Mouse (Mus musculus) retina, postnatal 7 days (tissue): Measurements from ENCODE around the gene Gsdme.

Source experiments
- DNase-seq: peaks from one replicate; pipeline ENCODE4 v3.0.0-alpha.2; 2012; ENCODE audit warnings: low read depth, low spot score

Gsdme gene

DNA sequence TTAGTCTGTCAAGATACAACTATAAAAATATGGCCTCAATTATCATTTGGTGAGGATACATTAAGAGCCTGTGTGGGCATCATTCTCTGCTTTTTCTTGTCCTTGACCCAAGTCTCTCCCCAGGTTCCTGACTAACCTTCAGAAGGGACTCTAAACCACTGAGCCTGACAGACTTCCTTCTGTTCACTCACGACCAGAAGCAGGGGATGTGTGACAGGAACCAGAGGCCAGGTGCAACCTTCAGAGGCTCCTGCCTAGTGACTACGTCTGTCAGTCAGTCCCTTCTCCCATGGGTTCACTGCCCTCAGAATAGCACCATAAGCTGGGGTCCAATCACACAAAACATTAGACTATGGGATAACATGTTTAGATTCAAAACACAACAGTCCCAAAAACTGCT is 16.3 kb downstream of the Gsdme start:
- no peak for DNase-seq

DNA sequence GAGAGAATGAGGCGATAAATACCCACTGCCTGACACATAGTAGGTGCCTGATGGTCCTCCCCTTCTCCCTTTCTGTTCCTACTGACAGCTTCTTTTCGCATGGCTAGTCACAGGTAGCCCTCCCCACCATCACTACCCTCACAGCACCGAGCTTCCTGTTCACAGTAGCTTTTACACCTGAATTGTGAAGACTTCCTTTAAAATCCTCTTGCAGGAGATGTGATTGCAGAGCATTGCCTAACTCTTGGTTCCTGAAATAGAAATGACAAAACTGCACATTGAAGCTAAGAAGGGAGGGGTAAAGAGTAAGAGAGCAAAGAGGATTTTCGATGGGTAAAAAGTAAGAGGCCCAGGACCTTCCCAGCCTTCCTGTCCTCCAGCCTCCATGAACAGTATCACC is 18.7 kb downstream of the Gsdme start:
- DNase-seq, result no peak

DNA sequence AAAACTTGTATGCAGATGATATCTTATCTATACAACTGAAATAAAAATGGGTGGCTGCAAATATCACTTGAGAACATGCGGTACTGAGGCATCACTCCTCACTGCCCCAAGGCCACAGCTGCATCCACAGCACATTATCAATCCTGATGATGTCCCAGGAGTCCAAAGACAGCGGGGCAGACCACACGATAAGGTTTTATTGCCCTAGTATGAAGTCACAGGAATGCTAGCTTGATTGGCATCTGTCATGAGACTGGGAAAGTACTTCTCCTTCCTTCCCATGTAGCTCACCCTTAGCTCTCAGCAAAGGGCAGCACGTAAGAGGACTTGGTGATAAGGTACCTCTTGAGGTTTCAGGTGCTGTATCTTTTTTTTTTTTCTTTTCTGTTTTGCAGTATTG is 19.5 kb downstream of the Gsdme start:
- no peak for DNase-seq

DNA sequence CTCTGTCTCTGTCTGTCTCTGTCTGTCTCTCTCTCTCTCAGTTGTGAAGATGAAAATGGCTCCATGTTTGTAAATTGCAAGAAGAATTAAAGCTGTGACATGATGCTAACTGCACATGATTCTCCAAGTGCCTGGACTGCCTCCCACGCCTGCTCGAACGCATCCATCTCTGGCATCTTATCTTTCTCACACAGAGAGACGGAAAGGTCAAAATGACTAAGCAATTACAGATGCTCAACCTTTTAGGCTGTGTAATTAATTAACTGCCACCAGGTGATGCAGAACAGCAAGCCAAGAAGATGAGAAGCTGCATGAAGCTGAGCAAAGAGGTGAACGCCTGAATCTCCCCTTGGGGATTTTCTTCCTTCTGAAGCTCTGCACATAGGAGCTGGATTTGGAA is 23.2 kb downstream of the Gsdme start:
- no peak for DNase-seq

DNA sequence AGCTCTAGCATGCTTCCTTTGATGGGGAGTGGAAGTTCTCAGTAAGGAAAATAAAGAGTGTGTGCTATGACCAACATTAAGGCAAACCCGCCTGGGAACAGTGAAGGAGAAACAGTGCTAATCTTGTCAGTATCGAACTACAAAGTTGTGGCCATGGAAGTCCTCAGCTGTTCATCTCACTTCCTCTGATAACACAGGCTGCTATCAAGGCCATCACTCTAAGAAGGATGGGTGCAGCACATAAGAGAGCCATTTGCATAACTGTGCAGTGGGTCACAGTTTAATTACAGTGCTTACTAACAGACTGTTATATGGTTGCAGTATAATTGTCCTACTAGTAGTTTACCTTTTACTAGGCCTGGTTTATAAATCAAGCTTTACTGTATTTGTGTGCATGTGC is 23.8 kb downstream of the Gsdme start:
- DNase-seq, result no peak

DNA sequence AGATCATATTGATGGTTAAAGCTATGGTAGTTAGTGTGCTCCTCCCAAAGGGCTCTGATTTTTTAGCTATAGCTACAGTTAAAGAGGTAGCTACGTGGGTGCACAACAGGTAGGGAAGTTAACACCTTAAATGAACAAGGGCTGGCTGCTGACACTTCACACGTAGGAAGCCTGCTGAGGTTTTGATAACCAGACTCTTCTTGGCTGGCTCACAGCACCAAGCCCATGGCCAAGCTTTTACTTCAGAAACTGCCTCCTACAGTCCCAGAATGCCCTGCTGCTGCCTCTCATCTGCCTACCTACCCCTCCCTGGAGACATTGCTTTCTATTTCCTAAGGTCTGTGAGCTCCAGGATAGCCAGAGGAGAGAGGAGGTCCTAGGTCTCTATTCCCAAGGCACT is 25.7 kb downstream of the Gsdme start:
- no peak for DNase-seq

DNA sequence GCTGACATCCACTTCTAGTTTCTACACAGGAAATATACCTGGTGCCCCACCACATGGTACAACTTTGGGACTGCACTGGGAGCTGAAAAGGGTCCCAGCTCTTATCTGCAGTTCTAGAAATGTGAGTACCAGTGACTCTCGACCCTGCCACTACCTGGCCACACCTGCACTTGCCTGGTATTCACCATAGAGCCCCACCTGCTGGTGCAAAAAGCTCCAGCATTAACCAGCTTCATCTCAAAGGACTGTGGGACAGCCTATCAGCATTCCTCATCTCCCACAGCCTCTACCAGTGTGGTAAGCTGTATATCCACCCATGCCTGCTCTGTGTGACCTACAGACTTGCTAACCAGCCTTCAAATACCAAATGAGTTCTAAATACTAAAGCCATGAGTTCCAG is 30.7 kb downstream of the Gsdme start:
- no peak for DNase-seq

DNA sequence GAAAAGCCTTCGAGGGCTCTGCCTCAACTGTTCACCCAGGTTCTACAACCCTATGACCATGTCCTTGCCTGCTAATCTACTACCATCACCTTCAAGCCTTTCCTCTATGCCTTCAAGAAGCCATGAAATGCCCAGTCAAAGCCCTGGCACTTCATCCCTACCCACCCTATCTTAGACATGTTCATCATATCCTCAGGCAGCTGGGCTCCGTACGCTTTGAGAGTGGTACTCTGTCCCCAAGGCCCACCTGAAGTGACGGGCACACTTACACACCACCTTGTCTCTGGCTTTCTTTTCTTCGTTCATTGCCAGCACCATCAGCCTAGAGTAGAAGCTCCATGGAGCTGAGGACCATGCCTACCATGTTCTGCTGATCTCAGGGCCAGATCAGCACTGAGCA is 32.4 kb downstream of the Gsdme start:
- DNase-seq, result no peak

DNA sequence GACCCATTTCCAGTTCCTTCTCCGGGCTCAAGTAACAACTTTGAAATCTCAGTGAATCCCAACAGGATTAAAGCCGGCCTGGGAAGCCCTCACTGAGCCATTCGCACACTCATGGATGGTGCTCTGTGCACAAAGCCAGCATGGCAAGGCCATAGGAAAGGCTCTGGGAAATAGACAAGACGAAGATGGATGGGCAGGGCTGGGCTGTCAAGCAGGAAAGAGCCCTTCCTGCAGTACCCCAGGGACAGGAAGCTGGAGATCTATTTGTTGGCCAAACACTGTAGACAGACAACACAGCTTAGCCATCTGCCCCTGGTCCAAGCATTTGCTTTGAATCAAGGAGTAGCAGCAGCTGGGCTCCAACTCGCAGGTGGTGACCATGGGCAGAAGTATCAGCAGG is 35.5 kb downstream of the Gsdme start:
- DNase-seq, result no peak

DNA sequence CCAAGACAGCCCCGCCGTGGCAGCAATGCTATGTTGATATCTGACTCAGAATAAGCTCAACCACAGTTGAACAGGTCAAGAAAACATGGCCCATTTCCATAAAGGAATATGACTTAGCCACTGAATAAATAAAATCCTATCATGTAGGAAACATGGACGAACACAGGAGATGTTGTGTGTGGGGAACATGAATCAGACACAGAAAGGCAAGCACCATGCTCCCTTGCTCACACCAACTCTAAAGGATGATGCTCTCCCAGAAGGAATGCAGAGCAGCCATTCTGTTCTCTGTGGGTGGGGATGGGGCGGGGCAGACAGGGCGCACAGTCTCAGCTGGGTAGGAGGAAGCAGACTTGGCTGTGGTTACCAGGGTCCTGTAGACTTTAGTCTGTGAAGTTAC is 38.4 kb downstream of the Gsdme start:
- no peak for DNase-seq

DNA sequence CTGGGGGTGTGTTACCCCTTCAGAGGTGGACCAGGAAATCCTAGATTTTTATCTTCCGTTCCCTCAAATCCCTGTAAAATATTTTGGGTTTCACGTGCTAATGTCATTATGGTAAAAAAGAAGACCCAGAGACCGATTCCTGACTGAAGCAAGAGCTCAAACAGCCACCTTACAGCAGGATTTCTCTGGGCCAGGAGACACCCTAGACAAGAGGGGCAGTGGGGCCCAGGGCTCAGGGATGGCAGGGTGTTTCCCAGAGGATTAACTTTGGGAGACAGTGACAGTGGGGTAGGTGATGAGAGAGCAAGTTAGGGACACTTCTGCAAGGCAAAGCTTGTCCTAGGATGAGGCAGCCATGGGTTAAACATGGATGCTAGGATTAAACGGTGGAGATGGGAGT is 40.1 kb downstream of the Gsdme start:
- DNase-seq, result no peak

DNA sequence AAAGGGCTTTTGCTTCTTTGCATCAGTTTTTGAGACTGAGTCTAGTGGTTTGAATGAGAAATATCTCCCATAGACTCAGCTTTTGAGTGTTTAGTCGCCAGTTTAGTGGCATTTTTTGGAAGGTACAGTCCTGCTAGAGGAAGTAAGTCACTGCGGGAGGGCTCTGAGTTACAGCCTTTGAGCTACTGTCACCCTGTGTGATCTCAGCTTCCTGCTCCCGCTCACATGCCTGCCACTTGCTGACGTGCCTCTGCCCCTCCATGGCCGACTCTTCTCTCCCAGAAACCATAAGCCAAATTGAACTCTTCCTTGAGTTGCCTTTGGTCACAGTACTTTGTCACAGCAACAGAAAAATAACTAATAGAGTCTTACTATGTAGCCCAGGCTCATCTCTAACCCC is 40.7 kb downstream of the Gsdme start:
- DNase-seq, result no peak

DNA sequence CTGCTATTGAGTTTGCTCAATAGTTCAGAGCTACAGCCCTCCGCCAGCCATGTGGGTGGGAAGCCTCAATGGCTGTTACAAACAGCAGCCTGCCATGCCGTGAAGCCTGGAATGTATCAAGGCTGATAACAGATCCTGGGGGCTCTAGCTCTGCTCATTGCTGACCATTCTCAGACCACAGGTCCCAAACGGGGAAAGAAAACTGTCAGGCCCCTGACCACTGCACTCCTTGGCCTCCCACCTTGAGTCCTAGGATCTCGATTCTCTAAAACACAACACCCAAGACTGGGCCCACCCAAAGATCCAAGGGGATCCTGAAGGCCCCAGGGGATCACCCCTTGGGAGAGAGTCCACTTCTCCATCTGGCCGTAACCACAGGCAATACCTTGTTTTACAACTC is 41.3 kb downstream of the Gsdme start:
- DNase-seq, result no peak

DNA sequence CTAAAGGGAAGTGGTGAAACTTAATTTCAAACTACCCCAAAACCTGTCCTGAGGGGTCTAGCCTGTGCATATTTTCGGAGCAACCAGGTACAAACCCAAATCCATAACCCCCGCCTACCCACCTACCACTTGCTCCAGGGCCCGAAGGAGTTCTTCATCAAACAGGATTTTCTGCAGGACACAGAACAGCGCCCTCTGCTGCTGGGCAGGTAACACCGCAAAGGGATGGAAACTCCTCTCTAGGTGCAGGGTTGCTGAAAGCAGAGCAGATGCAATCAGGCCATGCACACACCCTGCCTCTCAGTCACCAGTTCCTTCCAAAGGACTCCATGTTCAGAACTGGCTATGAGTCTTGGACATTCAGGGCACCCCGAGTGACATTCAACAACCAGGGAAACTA is 42.8 kb downstream of the Gsdme start:
- DNase-seq, result no peak

DNA sequence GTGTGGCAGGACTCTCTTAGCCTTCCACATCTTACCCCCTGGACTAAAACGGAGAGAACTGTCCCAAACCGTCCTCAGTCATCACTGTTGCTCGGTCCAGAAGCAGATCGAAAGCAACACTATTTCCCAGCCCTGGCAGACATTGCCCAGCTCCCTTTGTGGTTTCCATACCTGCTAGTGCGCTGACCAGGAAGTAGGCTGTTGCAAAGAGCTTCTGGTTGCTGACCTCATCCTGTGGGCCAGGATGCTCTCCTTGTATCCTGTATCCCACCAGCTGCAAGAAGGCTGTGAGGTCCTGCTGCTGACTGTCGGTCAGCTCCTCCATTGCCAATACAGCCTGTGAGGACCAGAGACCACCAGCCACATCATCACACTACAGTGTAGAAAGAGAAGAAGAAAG is 44.6 kb downstream of the Gsdme start:
- DNase-seq, result no peak

DNA sequence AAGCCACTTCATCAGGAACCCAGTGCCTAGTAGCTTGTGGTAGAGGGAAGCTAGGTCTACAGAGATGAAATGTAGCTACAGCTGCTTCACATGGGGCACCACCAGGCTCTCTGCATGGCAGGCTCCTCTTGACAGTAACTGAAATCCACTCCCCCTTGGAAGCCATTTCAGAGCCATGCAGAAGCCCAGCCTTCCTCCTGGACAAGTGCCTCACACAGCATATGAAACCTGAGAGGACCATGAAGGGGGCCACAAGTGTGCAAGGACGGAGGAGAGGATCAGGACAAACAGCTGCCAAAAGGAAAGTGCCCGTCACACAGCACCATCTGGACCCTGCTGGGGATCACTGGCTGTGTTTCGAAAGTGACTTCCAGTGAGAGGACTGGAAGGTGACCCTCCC is 45.0 kb downstream of the Gsdme start:
- DNase-seq, result no peak

DNA sequence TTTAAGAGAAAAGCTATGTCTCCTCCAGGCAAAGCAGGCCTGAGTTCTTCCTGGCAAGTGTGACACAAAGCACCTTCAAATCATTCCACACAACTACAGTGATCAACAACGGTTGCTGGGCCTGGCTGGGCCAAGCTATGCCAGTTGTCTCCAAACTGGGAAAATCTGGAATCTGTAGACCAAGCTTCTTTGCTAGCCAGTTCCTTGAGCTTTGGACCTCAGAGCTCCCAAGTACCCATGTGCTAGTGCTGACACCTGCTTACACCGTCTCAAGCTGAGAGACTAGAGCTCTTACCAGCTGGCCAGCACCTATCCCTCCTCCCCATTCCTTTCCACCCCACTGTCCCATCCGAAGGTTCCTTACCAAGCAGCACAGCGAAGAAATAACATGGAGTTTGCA is 47.7 kb downstream of the Gsdme start:
- DNase-seq, result no peak

DNA sequence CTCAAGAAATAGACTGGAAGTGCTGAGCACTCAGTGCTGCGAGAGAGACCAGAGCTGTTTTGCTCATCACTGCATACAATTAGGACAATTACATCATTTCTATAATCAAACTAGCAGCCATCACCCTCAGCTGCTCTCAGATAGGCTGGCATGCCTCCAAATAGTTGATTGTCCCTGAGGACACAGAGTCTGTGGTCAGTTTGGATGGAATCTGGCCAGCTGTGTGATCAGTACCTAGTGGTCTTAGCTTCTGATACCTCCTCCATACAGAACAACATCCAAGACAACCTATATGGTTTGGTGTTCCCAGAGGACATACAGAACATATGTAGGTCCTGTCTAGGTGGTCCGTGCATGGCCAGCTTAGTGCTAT is 48.3 kb downstream of the Gsdme start:
- DNase-seq, result no peak

DNA sequence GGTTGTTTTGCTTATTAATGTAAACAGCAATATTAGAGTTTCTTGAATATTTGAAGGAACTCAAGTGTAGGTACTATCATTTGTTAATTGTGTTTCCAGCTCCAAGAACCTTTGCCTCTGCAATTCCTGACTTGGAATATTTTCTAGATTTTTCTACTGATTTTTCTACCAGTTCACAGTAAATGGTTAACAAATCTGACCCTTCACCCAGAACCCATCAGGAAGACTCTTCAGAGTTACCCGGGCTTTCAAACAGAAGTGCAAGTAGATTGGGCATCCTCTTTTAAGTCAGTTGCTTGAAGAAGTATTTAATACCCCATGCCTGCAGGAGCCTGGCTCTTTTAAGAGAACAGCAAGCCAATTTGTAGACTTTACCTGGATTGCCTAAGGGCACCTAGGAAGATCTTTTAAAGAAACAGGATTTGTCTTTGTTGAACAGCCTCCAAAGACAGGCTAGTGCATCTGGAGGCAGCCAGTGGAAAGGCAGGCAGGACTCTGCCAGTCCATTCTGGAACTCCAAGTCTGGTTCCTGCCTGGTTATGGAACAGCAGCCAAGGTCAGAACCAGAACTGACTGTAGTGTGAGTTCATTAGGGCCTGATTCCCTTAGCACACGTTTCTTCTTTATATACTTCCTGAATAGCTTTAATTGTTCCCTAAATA is 48.8 kb downstream of the Gsdme start:
- DNase-seq, result no peak

DNA sequence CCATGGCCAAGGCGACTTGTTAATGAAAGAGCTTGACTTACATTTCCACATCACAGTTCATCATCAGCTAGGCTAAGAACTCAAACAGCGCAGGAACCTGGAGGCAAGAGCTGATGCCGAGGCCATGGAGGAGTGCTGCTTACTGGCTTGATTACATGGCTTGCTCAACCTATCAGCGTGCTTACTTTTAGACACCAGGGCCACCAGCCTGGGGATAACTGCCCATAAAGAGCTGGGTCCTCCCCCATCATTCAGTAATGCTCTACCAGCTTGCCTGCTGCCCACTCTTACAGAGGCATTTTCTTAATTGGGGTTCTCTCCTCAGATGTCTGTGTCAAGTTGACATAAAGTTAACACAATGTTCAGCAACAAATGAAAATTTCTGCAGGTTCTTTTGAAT is 58.6 kb downstream of the Gsdme start:
- no peak for DNase-seq

DNA sequence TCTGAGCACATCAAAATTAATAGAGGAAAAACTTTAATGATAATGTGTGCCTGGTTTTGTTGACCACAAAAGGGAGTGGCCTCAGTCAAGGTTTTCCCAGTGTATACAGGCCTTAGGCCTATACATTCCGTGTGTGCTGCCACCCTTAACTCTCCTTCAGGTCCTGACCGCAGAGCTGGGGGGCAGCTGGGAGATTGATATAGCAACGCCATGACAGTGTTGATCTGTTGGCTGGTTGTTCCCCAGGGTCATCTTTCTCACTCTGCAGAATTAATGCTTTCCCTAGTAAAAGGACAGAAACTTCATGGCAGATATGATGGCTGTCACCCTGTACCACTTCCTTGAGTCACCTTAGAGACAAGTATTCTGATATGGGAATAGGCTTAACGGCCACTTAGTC is 59.3 kb downstream of the Gsdme start:
- no peak for DNase-seq

DNA sequence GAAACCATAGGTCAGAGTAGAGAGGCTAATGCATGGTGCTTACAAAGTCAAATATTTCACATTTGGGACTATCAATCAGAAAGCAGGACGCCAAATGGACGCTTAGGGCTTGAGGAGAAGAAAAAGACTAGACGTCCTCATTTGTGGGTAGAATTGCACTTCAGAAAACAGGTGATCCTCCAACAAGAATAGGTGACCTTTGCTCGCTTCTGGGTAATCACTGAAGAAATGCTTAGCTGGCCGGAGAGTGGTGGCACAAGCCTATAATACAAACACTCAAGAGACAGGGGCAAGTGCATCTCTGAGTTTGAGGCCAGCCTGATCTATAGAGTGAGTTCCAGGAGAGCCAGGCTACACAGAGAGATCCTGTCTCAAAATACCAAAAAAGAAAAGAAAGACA is 69.8 kb downstream of the Gsdme start:
- DNase-seq, result no peak

DNA sequence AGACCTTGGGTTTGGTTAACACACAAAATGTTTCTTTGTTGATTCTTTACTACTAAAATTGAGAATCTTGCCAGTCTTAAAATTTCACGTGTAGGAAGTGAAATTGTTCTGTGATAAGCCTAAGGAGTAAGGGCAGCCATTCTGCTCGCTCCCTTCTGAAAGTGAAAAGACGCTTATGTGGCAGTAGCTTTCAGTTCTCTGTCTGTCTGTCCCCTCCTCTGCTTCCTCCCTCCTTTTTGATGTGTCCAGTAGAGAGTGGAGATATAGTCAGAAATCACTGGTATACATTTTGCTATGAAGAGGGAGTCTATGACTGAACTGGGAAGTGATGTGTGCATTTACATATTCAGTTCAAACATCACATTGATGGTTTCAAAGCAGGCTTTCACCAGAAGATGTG is 70.8 kb downstream of the Gsdme start:
- no peak for DNase-seq

DNA sequence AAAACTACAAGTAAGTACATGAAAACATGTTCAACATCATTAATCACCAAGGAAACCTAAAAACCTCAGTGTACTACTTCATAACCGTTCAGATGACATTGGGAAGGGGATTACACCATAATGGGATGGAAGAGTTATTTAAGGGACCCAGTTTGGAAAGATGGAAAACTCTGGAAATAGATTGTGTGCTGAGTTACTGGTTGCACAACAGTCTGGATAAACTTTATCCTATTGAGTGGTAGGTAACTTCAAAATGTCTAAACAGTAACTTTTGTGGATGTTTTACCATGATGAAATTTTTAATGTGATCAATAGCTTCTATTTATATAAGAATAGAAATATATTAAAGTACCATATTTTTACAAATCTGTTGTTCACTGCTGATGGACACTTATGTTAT is 71.5 kb downstream of the Gsdme start:
- no peak for DNase-seq

DNA sequence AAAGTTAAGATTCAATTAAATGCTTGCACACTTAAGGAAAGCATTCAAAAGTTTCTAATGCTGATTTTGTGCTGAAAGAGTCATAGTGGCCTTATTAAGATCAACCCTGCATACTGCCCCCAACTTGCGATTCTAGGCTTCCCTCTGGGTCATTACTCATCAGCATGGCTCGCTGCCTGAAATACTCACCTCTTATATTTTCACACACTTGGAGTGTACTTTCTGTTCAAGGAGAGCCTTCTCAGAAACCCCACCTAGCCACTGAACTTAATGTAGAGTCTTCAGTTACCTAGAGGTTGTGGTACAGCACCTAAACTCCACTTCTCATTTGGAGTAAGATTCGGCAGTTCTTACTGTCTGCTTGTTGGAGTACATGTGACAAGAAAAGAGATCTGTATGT is 72.1 kb downstream of the Gsdme start:
- DNase-seq, result no peak
